Mouse (Mus musculus) cerebral cortex, adult 2 months (tissue): Measurements from ENCODE around the gene Specc1l.

ENCODE experiments used
- WGBS: fragments of 180-500 bp; shearing (Covaris S2); methylation state at CpG from one replicate; pipeline ENCODE4 v1.1.7; 2018; 5-methylcytosine and 5-hydroxymethylcytosine counted together

The Specc1l gene

GRCm38 (mm10) chr10:75224154-75224553 lies 12.3 kb downstream of the Specc1l start:
- WGBS = 69% methylated on average over 3 of the region's 3 CpGs

GRCm38 (mm10) chr10:75224630-75225029 lies 12.8 kb downstream of the Specc1l start:
- WGBS = no CpG with 5 or more reads among the region's 2 CpGs

GRCm38 (mm10) chr10:75227381-75227780 lies 15.5 kb downstream of the Specc1l start:
- 88% methylated on average over 3 of the region's 3 CpGs for WGBS

- WGBS = 52% methylated on average over 4 of the region's 4 CpGs
Observed at GRCm38 (mm10) chr10:75230572-75230971, 18.7 kb downstream of the Specc1l start.

- 62% methylated on average over 1 of the region's 1 CpGs for WGBS
Observed at GRCm38 (mm10) chr10:75231876-75232275, 20.0 kb downstream of the Specc1l start.

GRCm38 (mm10) chr10:75232612-75233155 lies 20.8 kb downstream of the Specc1l start:
- 92% methylated on average over 4 of the region's 4 CpGs for WGBS

GRCm38 (mm10) chr10:75233489-75233888 lies 21.6 kb downstream of the Specc1l start:
- 55% methylated on average over 2 of the region's 2 CpGs for whole genome bisulfite sequencing

- WGBS = 95% methylated on average over 2 of the region's 2 CpGs
Observed at GRCm38 (mm10) chr10:75235726-75236125, 23.9 kb downstream of the Specc1l start.

- 93% methylated on average over 3 of the region's 3 CpGs for WGBS
Observed at GRCm38 (mm10) chr10:75236156-75236555, 24.3 kb downstream of the Specc1l start.

- 87% methylated on average over 2 of the region's 2 CpGs for WGBS
Observed at GRCm38 (mm10) chr10:75237166-75237565, 25.3 kb downstream of the Specc1l start.

- 70% methylated on average over 8 of the region's 8 CpGs for WGBS
Observed at GRCm38 (mm10) chr10:75240583-75241250, 28.8 kb downstream of the Specc1l start.

GRCm38 (mm10) chr10:75245806-75246205 lies 33.9 kb downstream of the Specc1l start:
- 86% methylated on average over 13 of the region's 13 CpGs for WGBS

- WGBS = 87% methylated on average over 10 of the region's 10 CpGs
Observed at GRCm38 (mm10) chr10:75246331-75246730, 34.5 kb downstream of the Specc1l start.

GRCm38 (mm10) chr10:75251011-75251410 lies 39.1 kb downstream of the Specc1l start:
- WGBS = 48% methylated on average over 2 of the region's 2 CpGs

GRCm38 (mm10) chr10:75252301-75253022 lies 40.6 kb downstream of the Specc1l start:
- 58% methylated on average over 13 of the region's 13 CpGs for WGBS

GRCm38 (mm10) chr10:75255091-75255490 lies 43.2 kb downstream of the Specc1l start:
- WGBS = 64% methylated on average over 2 of the region's 2 CpGs

- WGBS = 58% methylated on average over 3 of the region's 3 CpGs
Observed at GRCm38 (mm10) chr10:75257401-75257800, 45.5 kb downstream of the Specc1l start.

GRCm38 (mm10) chr10:75258241-75258640 lies 46.4 kb downstream of the Specc1l start:
- 44% methylated on average over 5 of the region's 5 CpGs for WGBS

GRCm38 (mm10) chr10:75261268-75261667 lies 49.4 kb downstream of the Specc1l start:
- 95% methylated on average over 5 of the region's 5 CpGs for WGBS

GRCm38 (mm10) chr10:75264993-75265555 lies 53.2 kb downstream of the Specc1l start:
- WGBS = 52% methylated on average over 3 of the region's 3 CpGs

- 93% methylated on average over 4 of the region's 4 CpGs for WGBS
Observed at GRCm38 (mm10) chr10:75273020-75273419, 61.1 kb downstream of the Specc1l start.

GRCm38 (mm10) chr10:75276427-75277013 lies 64.6 kb downstream of the Specc1l start:
- 78% methylated on average over 12 of the region's 12 CpGs for WGBS
